Mouse (Mus musculus): Measurements from ENCODE around the gene Dock1. TPM values are rescaled to one million over a fixed set of nuclear protein-coding genes. Genes with fewer than 3 reads are reported as not detected.

Gene Dock1
- total RNA-seq, 4 experiments from 2014 or later: 156 to 259 (median 216) TPM

- DNase-seq: no peak
These were observed 25.9 kb downstream of the Dock1 start for GRCm38 (mm10) chr7:134696126-134696979.

GRCm38 (mm10) chr7:134697479-134697878, 27.0 kb downstream of the Dock1 start:
- no peak for DNase-seq

- no peak for DNase-seq
These were observed 27.8 kb downstream of the Dock1 start for GRCm38 (mm10) chr7:134698246-134698645.

- DNase-seq: no peak
These were observed 29.5 kb downstream of the Dock1 start for GRCm38 (mm10) chr7:134700001-134700400.

- DNase-seq: no peak
These were observed 32.0 kb downstream of the Dock1 start for GRCm38 (mm10) chr7:134702481-134702880.

GRCm38 (mm10) chr7:134703704-134704103, 33.2 kb downstream of the Dock1 start:
- DNase-seq: peak; percentile 52

GRCm38 (mm10) chr7:134709226-134709853, 38.9 kb downstream of the Dock1 start:
- no peak for DNase-seq

GRCm38 (mm10) chr7:134711576-134711975, 41.1 kb downstream of the Dock1 start:
- no peak for DNase-seq

GRCm38 (mm10) chr7:134719406-134719805, 49.0 kb downstream of the Dock1 start:
- no peak for DNase-seq

- DNase-seq: no peak
These were observed 51.9 kb downstream of the Dock1 start for GRCm38 (mm10) chr7:134722361-134722760.

- no peak for DNase-seq
These were observed 52.5 kb downstream of the Dock1 start for GRCm38 (mm10) chr7:134722955-134723354.

GRCm38 (mm10) chr7:134723509-134723908, 53.1 kb downstream of the Dock1 start:
- DNase-seq: no peak

- no peak for DNase-seq
These were observed 54.4 kb downstream of the Dock1 start for GRCm38 (mm10) chr7:134724841-134725240.

GRCm38 (mm10) chr7:134725551-134726529, 55.4 kb downstream of the Dock1 start:
- DNase-seq: no peak

GRCm38 (mm10) chr7:134726530-134727258, 56.2 kb downstream of the Dock1 start:
- no peak for DNase-seq

- DNase-seq: no peak
These were observed 58.9 kb downstream of the Dock1 start for GRCm38 (mm10) chr7:134729348-134729747.

- DNase-seq: no peak
These were observed 60.1 kb downstream of the Dock1 start for GRCm38 (mm10) chr7:134730406-134731126.

- DNase-seq: no peak
These were observed 76.6 kb downstream of the Dock1 start for GRCm38 (mm10) chr7:134747059-134747458.

GRCm38 (mm10) chr7:134748376-134748775, 77.9 kb downstream of the Dock1 start:
- peak; percentile 78 for DNase-seq

GRCm38 (mm10) chr7:134749613-134750012, 79.2 kb downstream of the Dock1 start:
- no peak for DNase-seq

- no peak for DNase-seq
These were observed 81.0 kb downstream of the Dock1 start for GRCm38 (mm10) chr7:134751496-134751895.
